In the genomic region with DNA sequence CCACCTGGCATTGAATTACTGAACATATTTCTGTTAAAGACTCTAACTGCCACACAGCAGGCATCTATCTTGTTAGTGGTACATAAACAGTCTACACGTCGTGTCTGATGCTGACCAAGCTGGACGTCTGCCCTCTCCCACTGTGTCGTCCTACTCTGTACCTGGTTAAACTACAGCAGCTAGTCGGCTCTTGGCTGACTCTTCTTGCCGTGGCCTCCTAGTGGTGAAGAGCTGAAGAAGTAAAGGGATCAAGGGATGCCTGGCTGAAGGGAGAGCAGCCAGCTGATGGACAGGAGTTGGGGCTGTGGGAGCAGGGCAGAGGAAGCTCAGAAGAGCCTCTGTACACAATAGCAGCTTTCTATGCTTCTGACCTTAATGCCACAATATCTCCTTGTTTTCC, we compare ENCODE assay signal across 10 mouse cellular contexts. TPM values are rescaled to one million over a fixed set of nuclear protein-coding genes. Genes with fewer than 3 reads are reported as not detected.
DNase-seq lines count a peak whose midpoint lies in the region; ATAC-seq and TF ChIP-seq lines count a peak whose summit lies in the region.
"Had no signal": no experiment of that assay in that cellular context is flagged by ENCODE, and none has a peak within 500 bp of the region (broad histone marks: within the 10 kb centered on the region; RNA-seq: fewer than 3 reads in every experiment).

No protein-coding gene starts in this region.

- no peaks in the 10 kb centered on the region for H3K4me1 ChIP-seq in forebrain, postnatal 0 days (ENCODE audit: insufficient read depth)
- no peaks in the 10 kb centered on the region for H3K4me1 ChIP-seq in forebrain, embryonic 16.5 days (replicated peaks; ENCODE audit: control insufficient read depth, insufficient read depth, low read length)
- H3K4me1 ChIP-seq in neural tube, embryonic 11.5 days (ENCODE audit: control insufficient read depth, insufficient read depth, low read length) = no peaks in the 10 kb centered on the region
- H3K4me1 ChIP-seq in forebrain, embryonic 12.5 days = no peaks in the 10 kb centered on the region
- H3K4me1 ChIP-seq: hindbrain, embryonic 15.5 days had no signal

- peak; percentile 57 for TF ChIP-seq CTCF in forebrain, postnatal 0 days (IDR thresholded peaks at IDR 0.05; ENCODE audit: low read depth)

- DNase-seq in forebrain, postnatal 0 days = no peak
- DNase-seq in neural tube, embryonic 11.5 days (ENCODE audit: low spot score) = peak; percentile 12
- no peak for DNase-seq in neural tube, embryonic 10.5 days (ENCODE audit: extremely low spot score, low spot score)
- DNase-seq in frontal cortex, adult 2 months (ENCODE audit: extremely low spot score in 1 of 2, low spot score in 1 of 2) = no peak

- H3K27ac ChIP-seq in forebrain, postnatal 0 days (ENCODE audit: low read depth, low read length) = no peak overlapping the region
- H3K27ac ChIP-seq in forebrain, embryonic 16.5 days (ENCODE audit: low read length) = no peak overlapping the region
- no peak overlapping the region for H3K27ac ChIP-seq in neural tube, embryonic 11.5 days (ENCODE audit: low read depth, low read length)
- no peak overlapping the region for H3K27ac ChIP-seq in forebrain, embryonic 12.5 days
- H3K27ac ChIP-seq: hindbrain, embryonic 15.5 days had no signal

- H3K27me3 ChIP-seq in forebrain, postnatal 0 days (ENCODE audit: insufficient read depth, low read length) = no peaks in the 10 kb centered on the region
- no peaks in the 10 kb centered on the region for H3K27me3 ChIP-seq in forebrain, embryonic 16.5 days (replicated peaks; ENCODE audit: control insufficient read depth, insufficient read depth, low read length)
- no peaks in the 10 kb centered on the region for H3K27me3 ChIP-seq in neural tube, embryonic 11.5 days (ENCODE audit: control insufficient read depth, insufficient read depth, low read length)
- H3K27me3 ChIP-seq in forebrain, embryonic 12.5 days = no peaks in the 10 kb centered on the region
- H3K27me3 ChIP-seq: hindbrain, embryonic 15.5 days had no signal

- 35% methylated on average over 6 of the region's 6 CpGs for WGBS in forebrain, postnatal 0 days
- 33% methylated on average over 6 of the region's 6 CpGs for WGBS in forebrain, embryonic 16.5 days
- 36% methylated on average over 6 of the region's 6 CpGs for WGBS in neural tube, embryonic 11.5 days
- WGBS in forebrain, embryonic 12.5 days = 34% methylated on average over 6 of the region's 6 CpGs

- no peaks in the 10 kb centered on the region for H3K36me3 ChIP-seq in forebrain, postnatal 0 days (ENCODE audit: insufficient read depth)
- H3K36me3 ChIP-seq in forebrain, embryonic 16.5 days (ENCODE audit: control insufficient read depth, insufficient read depth) = no peaks in the 10 kb centered on the region
- H3K36me3 ChIP-seq in neural tube, embryonic 11.5 days (ENCODE audit: control insufficient read depth, insufficient read depth, low read length) = no peaks in the 10 kb centered on the region
- no peaks in the 10 kb centered on the region for H3K36me3 ChIP-seq in forebrain, embryonic 12.5 days (replicated peaks)
- H3K36me3 ChIP-seq: hindbrain, embryonic 15.5 days had no signal

- H3K9me3 ChIP-seq in forebrain, postnatal 0 days (ENCODE audit: low read length) = no peaks in the 10 kb centered on the region
- H3K9me3 ChIP-seq in forebrain, embryonic 16.5 days (ENCODE audit: control insufficient read depth, low read length) = no peaks in the 10 kb centered on the region
- no peaks in the 10 kb centered on the region for H3K9me3 ChIP-seq in neural tube, embryonic 11.5 days (ENCODE audit: control insufficient read depth, low read length)
- no peaks in the 10 kb centered on the region for H3K9me3 ChIP-seq in forebrain, embryonic 12.5 days
- H3K9me3 ChIP-seq: hindbrain, embryonic 15.5 days had no signal

- no peak overlapping the region for H3K4me3 ChIP-seq in forebrain, postnatal 0 days (ENCODE audit: low read depth, low read length)
- no peak overlapping the region for H3K4me3 ChIP-seq in forebrain, embryonic 16.5 days (replicated peaks; ENCODE audit: low read length)
- no peak overlapping the region for H3K4me3 ChIP-seq in neural tube, embryonic 11.5 days (ENCODE audit: low read depth, low read length)
- no peak overlapping the region for H3K4me3 ChIP-seq in forebrain, embryonic 12.5 days (replicated peaks)
- H3K4me3 ChIP-seq: hindbrain, embryonic 15.5 days; myocyte had no signal

- H3K4me2 ChIP-seq in forebrain, postnatal 0 days (ENCODE audit: low read depth) = no peak overlapping the region
- H3K4me2 ChIP-seq in forebrain, embryonic 16.5 days (ENCODE audit: low read length) = no peak overlapping the region
- H3K4me2 ChIP-seq in neural tube, embryonic 11.5 days (ENCODE audit: low read depth) = no peak overlapping the region
- no peak overlapping the region for H3K4me2 ChIP-seq in forebrain, embryonic 12.5 days
- H3K4me2 ChIP-seq: hindbrain, embryonic 15.5 days had no signal

- H3K9ac ChIP-seq in forebrain, postnatal 0 days = no peak overlapping the region
- no peak overlapping the region for H3K9ac ChIP-seq in forebrain, embryonic 16.5 days (replicated peaks; ENCODE audit: low read depth, low read length)
- no peak overlapping the region for H3K9ac ChIP-seq in neural tube, embryonic 11.5 days (ENCODE audit: low read length)
- no peak overlapping the region for H3K9ac ChIP-seq in forebrain, embryonic 12.5 days
- H3K9ac ChIP-seq: hindbrain, embryonic 15.5 days had no signal

- ATAC-seq in forebrain, postnatal 0 days = no peak
- ATAC-seq in forebrain, embryonic 16.5 days = no peak
- ATAC-seq in neural tube, embryonic 11.5 days (ENCODE audit: insufficient read depth, low FRiP score, low TSS enrichment) = no peak
- ATAC-seq in common myeloid progenitor, adult 5-6 weeks (replicated peaks; ENCODE audit: low read depth, poor library complexity, severe bottlenecking) = peak; percentile 68
- ATAC-seq in megakaryocyte progenitor cell, adult 5-6 weeks (replicated peaks; ENCODE audit: poor library complexity) = peak; percentile 87
- no peak for ATAC-seq in forebrain, embryonic 12.5 days (ENCODE audit: low FRiP score)

RNA-seq across cellular contexts. Expression of a gene that starts 22.6 kb away (rescaled TPM):
- total RNA-seq in forebrain, postnatal 0 days (2014; rRNA removed) = 0.62 TPM in 1 of 2 replicates, not detected in the other
- polyA plus RNA-seq in forebrain, postnatal 0 days (2015; fragmentation: Nextera tagmentation; extraction: Ambion mirVana) = 0.14 and 0.15 TPM in 2 replicates
- polyA plus RNA-seq in forebrain, embryonic 16.5 days (2015; fragmentation: Nextera tagmentation; extraction: Ambion mirVana) = not detected in 2 replicates
- polyA plus RNA-seq in neural tube, embryonic 11.5 days (2014; fragmentation: Nextera tagmentation; extraction: Ambion mirVana) = not detected in 2 replicates
- 1.0 and 1.4 TPM in 2 replicates for total RNA-seq in common myeloid progenitor, adult 5-6 weeks (2017)
- total RNA-seq in megakaryocyte progenitor cell, adult 5-6 weeks (2015) = 1.4 and 1.8 TPM in 2 replicates
- 0.37 and 0.96 TPM in 2 replicates for total RNA-seq in megakaryocyte progenitor cell, adult 5-6 weeks (2017)
- 0.21 and 0.40 TPM in 2 replicates for polyA plus RNA-seq in frontal cortex, adult 2 months (2012; rRNA removed)
- not detected in 2 replicates for polyA plus RNA-seq in forebrain, embryonic 12.5 days (2016; fragmentation: Nextera tagmentation; extraction: Ambion mirVana)
- polyA plus RNA-seq: hindbrain, embryonic 15.5 days had no signal

Comparison
In these comparisons a context has a peak if more than half of its experiments do, and no peak if none do; other contexts are left out.
1. ATAC-seq: peak in common myeloid progenitor, adult 5-6 weeks (single experiment) and megakaryocyte progenitor cell, adult 5-6 weeks (single experiment); none in forebrain, postnatal 0 days (single experiment), forebrain, embryonic 16.5 days (single experiment), neural tube, embryonic 11.5 days (single experiment) and forebrain, embryonic 12.5 days (single experiment).